Mouse (Mus musculus) stomach, postnatal 0 days (tissue): Measurements from ENCODE around the gene Ryr2.

Source experiments
- CTCF ChIP-seq: IDR thresholded peaks from 2 replicates; pipeline ENCODE4 v1.5.1; 2016; ENCODE audit warnings: antibody characterized with exemption, low read depth, mild to moderate bottlenecking, moderate library complexity
- EP300 ChIP-seq: optimal IDR thresholded peaks from 2 replicates; pipeline ENCODE3; 2016; ENCODE audit warnings: antibody characterized with exemption

- no peak for TF ChIP-seq EP300
- no peak for TF ChIP-seq CTCF
These were observed 42.2 kb downstream of the Ryr2 start for GRCm38 (mm10) chr13:12064576-12064975.
